Mouse (Mus musculus) lung, adult 18-20 months (tissue): ENCODE measurements around the gene Itgb6.
A peak's percentile ranks its signal among the peaks of the same experiment; 100 is the strongest.

Source experiments
- DNase-seq, 2 experiments: peaks; one replicate each; pipeline ENCODE4 v3.0.0; 2022; ENCODE audit warnings: mixed read lengths in 2 of 2

Gene Itgb6

DNA sequence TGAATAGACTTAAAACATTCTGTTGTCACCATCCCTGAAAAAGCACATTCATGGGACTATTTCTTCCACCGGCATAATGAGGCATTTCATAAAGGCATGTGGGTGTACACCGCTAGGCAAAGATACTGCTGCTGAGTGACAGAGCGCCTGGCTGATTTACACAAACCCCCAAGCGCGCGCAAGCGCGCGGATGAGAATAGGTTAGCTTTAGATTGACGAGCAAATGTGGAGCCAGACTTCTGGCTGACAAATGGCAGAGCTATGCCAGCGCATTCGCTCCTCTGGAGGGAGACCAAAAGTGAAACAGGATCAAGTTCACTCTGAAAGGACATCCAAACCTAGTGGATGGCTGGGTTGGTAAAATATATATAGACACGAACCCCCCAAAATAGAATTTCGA, at the start of gene Itgb6:
Gene Itgb6, minus strand, starts transcription at position 130 of the 400 bp plus-strand sequence.
- DNase-seq = no peak

DNA sequence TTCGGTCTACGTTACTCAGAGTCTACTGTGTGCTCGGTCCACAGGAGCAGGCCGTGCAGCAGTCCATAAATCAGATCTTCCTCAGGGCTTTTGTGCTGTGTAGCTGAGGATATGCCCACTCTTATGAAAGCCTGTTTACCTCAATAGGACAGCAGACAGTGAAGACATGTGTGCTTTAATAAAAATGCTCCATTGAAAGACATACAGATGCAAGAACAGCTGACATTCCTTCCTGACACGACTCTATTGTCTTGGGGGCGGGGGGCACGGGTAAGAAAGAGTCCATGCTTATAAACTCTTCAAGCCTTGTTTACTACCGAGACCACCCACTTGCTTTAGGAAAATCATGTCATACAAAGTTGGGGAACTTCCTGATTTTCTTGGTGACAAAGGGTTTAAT, 44.0 kb upstream of the Itgb6 start:
- DNase-seq = no peak

DNA sequence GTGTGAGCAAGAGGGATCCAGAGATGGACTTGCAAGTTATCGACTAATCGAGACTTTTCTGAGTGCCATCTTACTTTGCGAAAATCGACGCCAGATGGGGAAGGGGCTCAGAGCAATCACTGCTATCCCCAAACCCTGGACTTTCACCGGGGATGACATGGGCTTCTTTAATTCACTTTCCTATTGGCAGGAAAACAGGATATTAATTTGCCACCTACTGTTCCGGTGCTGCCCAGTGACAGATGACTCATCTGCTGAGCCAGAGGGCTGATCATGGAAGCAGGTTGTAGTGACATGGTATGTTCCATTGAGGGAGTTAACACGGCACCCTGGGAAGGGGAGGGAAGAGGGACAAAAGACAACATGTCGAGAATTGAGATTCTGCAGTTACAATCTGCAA, 33.8 kb upstream of the Itgb6 start:
- DNase-seq = no peak

DNA sequence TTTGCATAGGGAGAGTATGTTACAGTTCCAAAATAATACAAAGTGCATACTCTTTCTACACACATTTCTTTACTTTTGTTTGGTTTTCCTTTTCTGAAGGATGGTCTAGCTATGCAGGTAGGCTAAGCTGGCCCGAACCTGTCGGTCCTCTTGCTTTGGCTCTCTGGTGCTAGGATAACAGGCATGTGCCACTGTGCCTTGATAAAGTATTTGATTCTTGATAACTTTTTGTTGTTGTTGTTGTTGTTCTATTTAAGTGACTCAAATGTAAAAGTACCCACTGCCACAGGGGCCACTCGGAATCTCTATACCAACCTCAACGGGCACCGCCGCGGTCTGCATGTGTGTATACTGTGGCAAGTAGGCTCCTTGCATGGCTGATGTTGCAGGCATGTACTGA, 32.7 kb upstream of the Itgb6 start:
- DNase-seq = no peak

DNA sequence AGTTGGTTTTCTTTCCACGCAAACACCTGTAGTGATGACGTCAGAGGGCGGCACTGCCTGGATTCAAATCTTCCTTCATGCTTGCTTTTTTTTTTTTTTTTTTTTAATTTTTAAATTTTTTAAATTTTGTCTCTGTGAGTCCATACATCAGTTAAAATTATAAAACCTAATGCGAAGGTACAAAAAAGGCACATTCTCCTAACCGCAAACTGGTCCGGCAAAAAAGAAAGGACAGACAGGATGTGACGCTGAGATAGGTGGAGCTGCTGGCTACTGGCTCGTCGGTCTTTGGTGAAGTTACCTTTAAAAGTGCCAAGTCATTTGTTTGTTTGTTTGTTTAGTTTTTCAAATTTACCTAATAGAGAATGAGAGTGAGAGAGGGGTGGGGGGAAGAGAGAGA, 28.8 kb upstream of the Itgb6 start:
- no peak for DNase-seq

DNA sequence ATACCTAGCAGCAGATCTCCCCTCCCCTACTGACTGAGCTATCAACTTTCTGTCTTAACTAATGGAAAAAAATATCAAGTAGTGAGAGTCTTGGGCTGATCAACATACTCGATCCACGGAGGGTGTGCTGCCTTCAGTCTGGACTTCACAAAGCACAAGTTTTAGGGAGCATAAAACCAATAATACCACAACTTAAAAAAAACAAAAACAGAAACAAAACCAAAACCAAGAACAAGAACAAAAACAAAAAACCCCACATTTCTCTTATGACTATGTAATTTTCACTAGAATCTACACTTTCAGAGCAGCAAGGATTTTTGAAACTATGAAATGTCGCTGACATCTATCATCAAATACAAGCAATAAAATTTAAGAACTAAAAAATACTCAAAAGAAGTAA, 28.1 kb upstream of the Itgb6 start:
- no peak for DNase-seq

DNA sequence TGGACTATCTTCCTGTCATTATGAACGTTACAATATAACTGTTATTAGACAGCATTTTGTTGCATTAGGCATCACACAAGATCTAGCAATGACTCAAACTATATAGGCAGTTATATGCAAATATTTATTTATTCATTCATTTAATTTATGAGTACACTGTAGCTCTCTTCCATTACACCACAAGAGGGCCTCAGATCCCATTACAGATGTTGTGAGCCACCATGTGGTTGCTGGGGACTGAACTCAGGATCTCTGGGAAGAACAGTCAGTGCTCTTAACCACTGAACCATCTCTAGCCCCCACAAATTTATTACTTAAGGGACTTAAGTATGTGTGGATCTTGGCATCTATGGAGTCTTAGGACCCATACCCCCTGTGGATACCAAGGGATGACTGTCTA, 26.1 kb upstream of the Itgb6 start:
- no peak for DNase-seq

DNA sequence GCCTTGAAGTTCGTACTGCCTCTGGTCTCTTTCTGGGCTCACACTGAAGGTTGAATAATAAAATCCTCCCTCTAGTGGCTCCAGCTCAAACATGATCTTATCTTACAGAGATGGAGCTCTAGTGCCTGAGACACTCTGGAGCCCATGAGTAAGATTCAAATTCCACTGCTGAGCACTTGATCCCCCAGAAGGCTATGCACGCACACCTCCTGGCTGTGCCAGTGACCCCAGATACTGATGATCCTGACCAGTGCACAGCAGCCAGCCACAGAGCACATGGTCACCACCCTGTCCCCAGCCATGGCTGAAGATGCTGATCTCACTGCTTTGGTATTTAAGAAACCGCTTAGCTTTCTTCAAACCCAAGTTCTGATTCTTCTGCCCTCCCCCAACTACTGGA, 25.1 kb upstream of the Itgb6 start:
- peak; percentile 15 to 36 for DNase-seq

DNA sequence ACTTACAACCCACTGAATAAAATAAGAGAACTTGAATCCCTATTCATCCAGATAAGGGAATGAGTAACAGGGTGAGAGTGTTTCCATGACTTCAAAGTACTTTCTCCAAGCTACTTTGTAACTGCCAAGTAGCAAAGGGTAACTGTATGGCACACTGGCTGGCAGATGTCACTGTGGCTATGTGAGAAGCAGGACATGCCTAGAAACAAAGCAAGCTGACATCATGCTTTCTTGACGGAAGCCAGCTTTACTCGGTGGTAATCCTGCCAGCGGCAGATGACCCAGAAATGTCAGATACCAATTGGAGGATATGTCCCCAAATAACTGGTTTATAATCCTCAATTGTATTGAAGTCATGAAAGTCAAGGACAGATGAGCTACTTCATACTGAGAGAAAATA, 22.2 kb upstream of the Itgb6 start:
- DNase-seq = no peak

DNA sequence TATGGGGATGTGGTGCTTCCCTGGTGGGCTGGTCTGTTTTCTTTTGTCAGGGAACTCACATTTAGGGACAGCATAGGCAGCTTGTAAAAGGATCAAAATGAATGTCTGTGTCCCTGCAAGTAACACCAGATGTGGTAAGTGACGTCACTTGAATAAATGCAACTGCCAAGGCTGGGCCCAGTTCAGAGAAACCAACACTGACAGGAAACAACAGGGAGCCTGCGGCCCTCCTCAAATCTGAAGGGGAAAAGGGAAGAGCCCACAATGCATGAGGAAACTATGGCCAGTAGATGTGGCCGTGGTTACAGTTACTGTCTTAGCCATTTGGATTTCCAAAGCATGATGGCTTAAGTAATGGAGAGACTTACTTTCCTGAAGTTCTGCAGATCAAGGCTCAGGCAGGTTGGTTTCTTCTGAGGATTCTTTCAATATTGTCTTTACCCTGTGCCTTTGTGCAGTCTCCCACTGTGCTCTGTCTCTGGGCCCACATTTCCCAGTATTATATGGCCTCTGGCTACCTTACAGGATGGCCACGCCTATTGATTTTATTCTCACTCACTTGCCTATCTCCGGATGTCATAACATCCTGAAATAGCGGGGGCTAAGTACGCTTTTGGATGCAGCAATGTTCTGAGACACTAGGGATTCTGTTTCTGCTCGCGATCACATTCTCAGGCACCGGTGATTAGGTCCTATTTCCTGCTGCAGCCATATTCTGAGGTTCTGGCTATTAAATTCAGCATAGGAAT, 17.1 kb upstream of the Itgb6 start:
- no peak for DNase-seq

DNA sequence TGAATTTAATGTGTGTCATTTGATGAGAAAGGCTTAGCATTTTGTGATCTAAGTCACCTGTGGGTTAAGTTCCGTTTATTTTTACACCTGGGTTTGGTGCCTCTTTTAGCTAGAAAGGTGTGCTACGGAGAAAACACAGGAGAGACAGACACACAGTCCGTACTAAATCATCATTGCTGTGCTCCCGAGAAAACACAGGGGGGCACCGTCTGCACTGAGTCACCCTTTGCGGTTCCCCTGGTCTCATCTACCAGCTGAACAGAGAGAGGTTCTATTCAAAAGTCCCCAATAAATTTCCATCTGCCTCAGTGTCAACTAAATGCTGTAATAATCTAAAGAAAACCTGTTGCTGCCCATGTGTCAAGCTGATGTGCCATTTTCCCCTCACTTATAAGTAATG, 8.5 kb upstream of the Itgb6 start:
- no peak for DNase-seq

DNA sequence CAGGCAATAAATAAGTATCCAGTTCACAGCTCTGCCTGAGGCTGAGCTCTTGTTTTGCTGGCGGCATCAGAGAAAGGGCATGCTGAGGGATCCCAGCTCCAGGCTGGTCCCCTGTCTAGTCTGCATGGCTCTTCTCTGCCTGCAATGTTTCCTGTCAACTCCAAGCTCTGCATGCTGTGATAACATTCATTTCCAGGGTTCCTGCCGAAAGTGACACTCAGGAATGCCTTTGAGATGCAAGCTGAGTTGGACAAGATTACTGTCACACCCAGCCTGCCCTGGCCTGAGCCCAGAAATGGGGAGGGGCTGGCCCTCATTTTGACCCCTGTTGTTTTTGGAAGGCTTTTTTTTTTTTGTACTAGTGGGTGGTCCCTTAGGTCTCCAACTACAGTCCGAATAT, 7.6 kb upstream of the Itgb6 start:
- peak in 1 of 2 experiments; percentile 12 for DNase-seq

DNA sequence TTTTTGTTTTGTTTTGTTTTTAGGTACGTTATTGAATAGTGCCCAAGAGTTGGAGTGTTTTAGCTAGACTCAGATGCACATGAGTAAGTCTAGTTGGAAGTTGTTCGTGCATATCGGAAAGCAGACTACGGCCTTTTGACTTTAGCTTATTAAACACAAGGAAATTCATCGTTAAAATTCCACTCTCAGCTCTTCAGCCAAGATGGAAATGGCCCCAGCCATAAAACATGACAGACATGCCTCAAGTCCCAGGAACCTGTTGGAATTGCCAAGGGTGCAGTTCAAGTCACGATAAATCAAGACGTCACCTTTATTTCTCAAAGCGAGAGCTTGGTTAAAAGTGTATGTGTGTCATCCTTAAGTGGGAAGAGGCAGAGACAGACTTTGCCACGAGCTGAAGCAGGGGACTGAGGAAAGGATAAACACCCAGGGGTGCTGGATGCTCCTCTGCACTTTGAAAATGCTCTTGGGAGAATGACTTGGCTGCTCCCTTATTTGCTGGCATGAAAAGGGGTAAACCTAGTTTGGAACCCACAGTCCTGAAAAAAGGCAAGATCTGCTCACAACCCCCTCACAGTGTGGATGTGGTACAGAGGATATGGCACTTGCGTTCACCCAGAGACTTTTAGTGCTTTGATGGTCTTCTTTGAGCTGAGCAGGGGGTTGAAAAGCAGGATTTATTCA, 6.6 kb upstream of the Itgb6 start:
- DNase-seq = no peak

DNA sequence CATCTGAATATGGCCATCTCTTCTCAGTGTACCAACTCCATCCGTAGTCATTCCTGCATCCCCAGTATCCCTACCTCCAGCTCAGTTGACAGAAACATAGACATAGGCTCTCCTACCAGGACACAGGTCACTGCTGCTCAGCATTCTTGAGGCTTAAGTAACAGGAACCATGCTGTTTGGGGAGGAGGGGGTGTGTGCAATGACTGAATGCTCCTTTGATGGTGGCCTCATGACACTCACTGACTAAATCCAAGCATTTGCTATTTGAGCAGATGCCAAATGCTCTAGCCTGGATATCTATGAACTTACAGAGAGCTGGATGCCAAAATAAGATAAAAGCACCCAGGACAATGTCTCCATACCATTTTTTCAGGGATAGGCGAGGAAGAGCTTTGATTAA, 2.2 kb upstream of the Itgb6 start:
- no peak for DNase-seq

DNA sequence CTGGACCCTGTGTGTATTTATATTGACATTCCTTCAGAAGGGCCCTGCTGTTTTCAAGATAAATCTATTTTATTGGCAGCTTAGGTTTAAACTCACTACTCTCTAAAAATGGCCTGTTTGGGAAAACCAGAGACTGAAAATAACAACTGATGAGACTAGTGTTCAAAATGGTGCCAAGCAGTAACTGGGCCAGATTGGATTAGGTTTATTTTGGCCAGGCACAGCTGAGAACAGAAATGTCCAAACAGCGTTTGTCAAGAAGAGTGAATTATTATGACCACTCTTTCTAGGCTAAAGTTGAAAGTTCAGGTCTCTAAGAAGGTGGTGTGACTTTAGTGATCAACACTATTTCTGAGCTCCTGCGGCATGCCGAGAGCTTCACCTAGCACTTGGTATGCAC, 524 bp upstream of the Itgb6 start:
- DNase-seq = no peak

DNA sequence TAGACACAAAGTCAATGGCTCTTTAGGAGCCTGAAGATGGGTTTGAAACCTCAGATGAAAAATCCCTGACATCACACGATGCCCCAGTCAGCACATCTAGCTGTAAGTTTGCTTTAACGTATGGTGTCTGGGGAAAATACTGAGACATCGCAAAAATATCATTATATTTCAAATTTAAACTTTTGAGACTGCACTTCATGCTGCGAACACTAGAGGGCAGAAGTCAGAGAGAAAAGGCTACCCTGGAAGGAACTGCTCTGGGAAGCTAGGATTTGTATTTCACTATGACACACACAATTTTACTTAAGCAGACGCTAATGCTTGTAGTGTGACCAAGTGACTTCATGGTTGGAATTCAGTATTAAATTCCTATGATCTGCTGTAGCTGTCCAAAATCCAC, 1.5 kb downstream of the Itgb6 start:
- no peak for DNase-seq

DNA sequence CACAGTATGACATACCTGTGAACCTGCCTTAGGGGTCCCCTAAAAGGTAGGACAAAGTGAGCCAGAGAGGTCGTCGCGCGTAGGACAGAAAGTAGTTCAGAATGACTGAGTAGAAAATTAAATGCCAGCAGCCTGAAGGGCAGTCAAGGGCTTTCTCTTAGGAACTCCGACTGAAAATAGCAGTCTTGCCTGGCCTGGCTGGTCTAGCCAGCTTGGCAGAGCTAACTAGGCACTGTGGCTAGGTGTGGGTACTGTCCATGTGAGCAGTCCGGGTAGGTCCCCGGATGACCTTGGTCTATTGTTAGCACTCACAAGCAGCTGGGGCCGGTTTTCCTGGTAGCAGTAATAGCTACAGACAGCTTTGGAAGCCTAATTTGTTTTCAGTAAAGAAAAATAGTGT, 2.2 kb downstream of the Itgb6 start:
- peak; percentile 70 to 73 for DNase-seq

DNA sequence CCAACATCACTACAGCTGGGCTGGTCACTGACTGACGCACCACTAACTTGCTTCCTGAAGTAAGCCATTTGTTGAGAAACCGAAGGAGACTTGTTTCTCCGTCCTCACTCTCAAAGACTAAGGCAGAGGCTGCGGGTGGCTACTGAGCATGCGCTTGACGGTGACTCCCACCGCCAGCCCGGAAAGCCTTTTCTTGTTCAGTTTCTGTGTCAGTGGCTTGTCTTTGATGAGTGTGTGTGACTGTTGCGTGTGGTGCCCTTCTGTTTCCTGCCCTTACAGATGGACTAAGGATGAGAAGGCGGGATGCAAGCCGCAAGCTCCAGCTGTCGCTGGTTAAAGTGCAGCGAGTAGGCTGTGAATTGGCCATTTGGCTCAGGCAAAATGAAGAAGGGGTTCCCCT, 5.1 kb downstream of the Itgb6 start:
- DNase-seq = peak in 1 of 2 experiments; percentile 5

DNA sequence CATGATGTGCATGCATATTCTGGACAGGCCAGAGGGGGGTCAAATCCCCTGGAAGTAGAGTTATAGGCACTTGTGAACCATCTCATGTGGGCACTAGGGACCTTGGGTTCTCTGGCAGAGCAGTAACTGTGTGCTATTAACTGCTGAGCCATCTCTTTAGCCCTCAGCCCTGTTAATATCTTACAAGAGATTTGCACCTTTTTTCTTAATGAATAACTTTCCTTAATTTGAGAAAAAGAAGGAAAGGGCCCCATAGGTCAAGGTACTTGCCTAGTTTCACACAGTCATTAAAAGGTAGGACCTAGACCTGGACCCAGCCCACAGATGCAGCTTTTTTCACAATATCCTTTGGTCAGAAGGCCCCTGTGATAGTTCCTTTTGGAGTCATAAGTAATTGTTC, 5.9 kb downstream of the Itgb6 start:
- DNase-seq = no peak

DNA sequence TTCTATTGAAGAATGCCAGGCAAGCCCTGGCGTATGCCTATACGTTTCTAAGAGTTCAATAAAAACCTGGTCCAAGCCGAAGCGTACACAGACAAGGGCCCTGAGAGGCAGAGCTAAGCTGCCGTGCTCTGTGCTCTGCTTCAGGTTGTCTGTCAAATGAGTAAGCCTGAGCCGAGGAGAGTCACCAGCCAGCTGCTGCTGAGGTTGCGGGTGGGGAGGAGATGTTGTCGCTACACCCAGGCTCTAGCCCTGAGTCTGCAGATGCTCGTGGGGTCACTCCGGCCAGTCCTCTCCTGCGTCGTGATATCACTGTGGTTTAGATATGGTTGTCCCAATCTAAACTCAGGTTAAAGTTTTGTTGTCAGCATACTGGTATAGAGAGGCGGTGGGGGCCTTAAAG, 6.7 kb downstream of the Itgb6 start:
- no peak for DNase-seq

DNA sequence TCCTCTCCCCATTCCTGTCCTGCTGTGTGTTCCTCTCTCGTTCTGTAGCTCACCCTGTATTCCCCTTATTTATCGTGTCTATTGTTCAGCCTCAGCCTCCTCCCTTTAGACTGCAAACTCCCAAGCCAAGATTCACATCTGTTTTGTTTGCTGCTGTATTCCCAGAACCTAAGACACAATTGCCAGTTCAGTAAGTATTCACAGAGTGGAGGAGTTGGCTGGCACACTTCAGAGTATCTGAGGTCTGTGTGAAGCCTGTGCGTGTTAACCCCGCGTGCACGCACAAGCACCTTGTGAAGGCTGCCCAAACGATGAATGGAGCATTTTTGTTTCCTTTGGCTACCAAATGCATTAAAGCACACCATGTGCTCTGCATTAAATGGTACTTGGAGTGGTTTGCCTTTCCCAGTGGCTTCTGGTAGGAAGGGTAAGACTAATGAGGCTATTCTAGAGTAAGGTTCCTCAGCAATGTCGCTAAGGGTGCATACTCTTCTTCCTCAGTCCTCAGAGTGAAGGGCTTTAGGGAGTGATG, 7.4 kb downstream of the Itgb6 start:
- DNase-seq = no peak

DNA sequence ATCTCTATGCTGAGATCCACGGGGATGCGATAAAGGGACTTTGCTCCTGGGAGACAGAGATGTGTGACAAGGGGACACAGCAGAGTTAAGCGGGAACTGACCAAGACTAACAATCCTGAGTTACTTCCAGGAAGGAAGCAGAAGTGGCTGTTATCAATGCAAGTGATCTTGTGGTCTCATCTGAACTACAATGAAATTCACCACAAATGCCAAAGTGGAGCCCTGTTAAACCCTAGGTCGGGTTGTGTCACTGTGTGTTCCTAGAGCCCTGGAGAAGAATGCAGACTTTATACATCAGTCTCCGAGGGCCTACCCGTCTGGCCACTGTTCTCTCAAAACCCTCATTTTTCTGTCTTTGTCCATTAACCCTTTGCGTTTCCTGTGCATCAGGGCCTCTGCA, 8.0 kb downstream of the Itgb6 start:
- no peak for DNase-seq

DNA sequence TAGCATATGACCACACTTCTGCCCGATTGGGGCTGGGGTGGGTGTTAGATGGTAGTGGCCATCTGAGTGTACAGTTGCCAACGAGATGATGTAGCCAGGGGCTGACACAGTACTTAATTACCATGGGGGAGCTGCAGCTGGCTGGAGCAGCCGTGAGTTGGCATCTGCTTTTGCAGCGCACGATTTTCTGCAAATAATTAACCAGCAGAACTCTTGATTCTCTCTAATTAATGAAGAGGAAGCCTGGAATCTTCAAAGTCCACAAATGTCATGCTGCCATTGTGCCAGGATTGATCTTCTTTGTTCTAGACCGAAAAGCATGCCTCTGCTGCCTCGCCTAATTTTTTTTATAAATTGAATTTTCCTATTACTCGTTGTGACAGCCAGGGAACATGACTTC, 8.6 kb downstream of the Itgb6 start:
- no peak for DNase-seq

DNA sequence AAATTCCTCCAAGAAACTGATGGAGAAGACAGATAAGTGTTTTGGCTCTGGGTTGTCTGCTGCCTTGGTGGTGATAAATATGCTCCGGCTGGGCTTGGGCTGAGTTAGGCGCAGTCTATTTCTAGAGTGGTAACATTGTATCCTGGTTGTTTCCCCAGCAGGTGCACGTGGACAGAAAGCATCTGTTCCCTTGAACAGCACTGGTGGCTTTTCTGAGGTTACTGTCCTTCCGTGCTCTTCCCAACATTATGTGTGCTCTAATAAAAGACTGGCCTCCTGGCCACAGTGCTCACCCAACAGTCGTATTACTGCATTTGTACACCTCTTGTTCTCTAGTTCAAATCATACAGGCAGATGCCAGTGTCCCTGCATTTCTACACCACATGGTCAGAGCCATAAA, 9.6 kb downstream of the Itgb6 start:
- no peak for DNase-seq

DNA sequence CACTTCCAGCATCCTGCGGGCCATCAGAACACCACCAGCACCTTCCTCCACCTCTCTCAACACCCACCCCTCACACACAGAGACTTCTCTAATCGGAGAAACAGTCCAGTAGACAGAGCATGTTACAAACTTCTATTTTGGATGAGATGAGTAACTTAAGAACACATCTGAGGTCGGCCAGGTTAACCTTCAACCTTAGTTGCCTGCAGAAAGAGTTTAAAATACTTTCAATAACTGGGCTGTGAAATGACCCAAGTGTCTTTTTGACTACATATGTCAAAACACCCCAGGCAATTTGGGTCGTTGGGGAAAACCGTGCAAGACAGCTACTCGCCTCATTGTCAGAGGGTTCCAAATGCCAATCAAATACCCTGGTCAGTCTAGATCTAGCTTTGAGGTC, 10.0 kb downstream of the Itgb6 start:
- no peak for DNase-seq
